Mouse (Mus musculus): ENCODE results near the gene Grap2. TPM values are rescaled to one million over a fixed set of nuclear protein-coding genes. Genes with fewer than 3 reads are reported as not detected.

Grap2 gene
- polyA plus RNA-seq, 1 experiment: not detected

DNA sequence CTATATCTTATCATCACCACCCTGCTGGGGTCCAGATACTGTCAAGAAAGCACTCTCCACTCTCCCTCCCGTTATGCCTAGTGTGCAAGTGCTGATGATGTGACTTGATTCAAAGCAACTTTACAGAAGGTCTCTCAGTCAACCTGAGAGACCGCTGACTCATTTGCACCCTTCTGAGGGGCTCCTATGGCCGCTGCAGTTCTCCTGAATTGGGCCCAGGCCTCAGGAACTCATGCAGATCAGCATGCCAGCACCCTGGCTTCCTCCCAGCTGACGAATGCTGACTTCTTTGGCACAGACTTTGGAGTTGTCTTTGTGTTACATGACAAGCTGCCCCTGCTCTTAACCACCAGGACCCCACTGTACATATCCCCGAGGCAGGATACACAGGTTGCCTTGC lies 21.5 kb downstream of the Grap2 start:
- Histone ChIP-seq H3ac (ENCODE audit: control insufficient read depth, insufficient read length) (no peak overlapping the region), H3K36me3 (ENCODE audit: control insufficient read depth, insufficient read depth) (no peaks in the 10 kb centered on the region), H3K79me2 (ENCODE audit: control insufficient read depth, insufficient read depth) (no peaks in the 10 kb centered on the region), H3K27me3 (ENCODE audit: control insufficient read depth, insufficient read depth, insufficient read length) (peaks cover 19% of the 10 kb centered on the region), H3K4me3 (no peak overlapping the region), H3K4me2 (ENCODE audit: low read depth) (no peak overlapping the region)
- no peak for TF ChIP-seq POLR2AphosphoS2 (IDR thresholded peaks at IDR 0.05; ENCODE audit: insufficient read length, low read depth)

DNA sequence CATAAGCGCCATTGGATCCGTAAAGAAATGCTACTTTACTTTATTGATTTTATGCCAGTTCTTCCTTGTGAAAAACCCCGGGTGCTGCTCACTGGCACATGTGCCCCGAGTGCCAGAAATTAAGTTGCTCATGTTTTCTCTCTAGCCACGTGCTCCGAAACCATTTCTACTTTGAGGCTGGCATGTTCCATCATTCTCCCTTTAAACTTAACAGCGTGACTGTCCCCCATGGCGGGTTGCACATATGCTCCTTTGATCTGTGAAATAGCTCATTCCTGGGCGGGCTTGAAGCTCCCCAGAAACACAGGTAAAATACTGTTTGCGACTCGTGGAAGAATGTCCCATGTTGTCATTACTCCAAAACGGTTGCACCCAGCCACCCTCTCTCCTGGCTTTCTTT lies 26.4 kb downstream of the Grap2 start:
- Histone ChIP-seq H3ac (ENCODE audit: control insufficient read depth, insufficient read length) (no peak overlapping the region), H3K79me2 (ENCODE audit: control insufficient read depth, insufficient read depth) (no peaks in the 10 kb centered on the region), H3K4me2 (ENCODE audit: low read depth) (no peak overlapping the region), H3K36me3 (ENCODE audit: control insufficient read depth, insufficient read depth) (no peaks in the 10 kb centered on the region), H3K4me3 (no peak overlapping the region), H3K27me3 (ENCODE audit: control insufficient read depth, insufficient read depth, insufficient read length) (peaks cover 33% of the 10 kb centered on the region)
- TF ChIP-seq MYOG (IDR thresholded peaks at IDR 0.05; ENCODE audit: control insufficient read depth in 1 of 3, insufficient read depth in 1 of 3, insufficient read length in 2 of 3, low read depth in 2 of 3) (no peak), TCF12 (IDR thresholded peaks at IDR 0.05; ENCODE audit: insufficient read depth, poor library complexity, severe bottlenecking) (no peak), POLR2A (IDR thresholded peaks at IDR 0.05; ENCODE audit: insufficient read length, low read depth) (no peak), CEBPB (IDR thresholded peaks at IDR 0.05; ENCODE audit: insufficient read depth, poor library complexity, severe bottlenecking) (no peak), E2F4 (IDR thresholded peaks at IDR 0.05; ENCODE audit: insufficient read depth) (no peak), POLR2AphosphoS2 (IDR thresholded peaks at IDR 0.05; ENCODE audit: insufficient read length, low read depth) (no peak), TCF3 (IDR thresholded peaks at IDR 0.05; ENCODE audit: insufficient read length, low read depth) (no peak), MYOD1 (IDR thresholded peaks at IDR 0.05; ENCODE audit: control insufficient read depth in 1 of 3, insufficient read length in 2 of 3, low read depth in 2 of 3) (no peak), MAX (IDR thresholded peaks at IDR 0.05; ENCODE audit: low read depth) (no peak), REST (IDR thresholded peaks at IDR 0.05; ENCODE audit: insufficient read depth, insufficient read length) (no peak), USF1 (IDR thresholded peaks at IDR 0.05; ENCODE audit: low read depth) (no peak)

DNA sequence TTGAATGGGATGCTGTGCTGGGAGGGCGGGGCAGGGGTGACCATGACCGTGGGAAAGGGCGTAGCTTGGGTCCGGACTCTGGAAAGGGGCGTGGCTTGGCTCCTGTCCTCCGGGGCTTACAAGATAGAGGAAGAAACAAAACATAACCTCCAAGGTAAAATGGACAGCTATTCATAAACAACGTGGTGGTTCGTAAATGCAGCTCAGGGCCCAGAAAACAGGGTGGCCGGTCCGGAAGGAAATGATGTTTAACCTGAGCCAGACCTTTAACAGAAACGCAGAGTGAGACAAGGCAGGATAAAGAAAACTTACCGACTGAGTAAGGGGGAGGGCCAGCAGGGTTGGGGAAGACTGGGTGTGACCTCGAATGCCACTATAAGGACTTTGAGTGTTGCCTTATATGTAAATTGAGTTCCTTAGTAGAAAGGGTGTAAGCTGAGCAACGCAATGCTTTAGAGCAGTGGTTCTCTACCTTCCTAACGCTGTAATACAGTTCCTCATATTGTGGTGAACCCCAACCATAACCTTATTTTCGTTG lies 26.9 kb downstream of the Grap2 start:
- H3K79me2 ChIP-seq (ENCODE audit: control insufficient read depth, insufficient read depth): no peaks in the 10 kb centered on the region
- H3K4me2 ChIP-seq (ENCODE audit: low read depth): no peak overlapping the region
- no peak for TF ChIP-seq POLR2A (IDR thresholded peaks at IDR 0.05; ENCODE audit: insufficient read length, low read depth)
- no peak for TF ChIP-seq E2F4 (IDR thresholded peaks at IDR 0.05; ENCODE audit: insufficient read depth)
- TF ChIP-seq SRF (IDR thresholded peaks at IDR 0.05; ENCODE audit: control insufficient read depth, insufficient read length, low read depth): no peak
- TF ChIP-seq TCF12 (IDR thresholded peaks at IDR 0.05; ENCODE audit: insufficient read depth, poor library complexity, severe bottlenecking): no peak
- TF ChIP-seq USF1 (IDR thresholded peaks at IDR 0.05; ENCODE audit: low read depth): no peak
- TF ChIP-seq MAX (IDR thresholded peaks at IDR 0.05; ENCODE audit: low read depth): no peak
- no peak for TF ChIP-seq CEBPB (IDR thresholded peaks at IDR 0.05; ENCODE audit: insufficient read depth, poor library complexity, severe bottlenecking)
- no peak for TF ChIP-seq MYOD1 (IDR thresholded peaks at IDR 0.05; ENCODE audit: control insufficient read depth in 1 of 3, insufficient read length in 2 of 3, low read depth in 2 of 3)
- no peak for TF ChIP-seq POLR2AphosphoS2 (IDR thresholded peaks at IDR 0.05; ENCODE audit: insufficient read length, low read depth)
- no peak for TF ChIP-seq MYOG (IDR thresholded peaks at IDR 0.05; ENCODE audit: control insufficient read depth in 1 of 3, insufficient read depth in 1 of 3, insufficient read length in 2 of 3, low read depth in 2 of 3)
- TF ChIP-seq TCF3 (IDR thresholded peaks at IDR 0.05; ENCODE audit: insufficient read length, low read depth): no peak
- no peak for TF ChIP-seq REST (IDR thresholded peaks at IDR 0.05; ENCODE audit: insufficient read depth, insufficient read length)
- H3ac ChIP-seq (ENCODE audit: control insufficient read depth, insufficient read length): no peak overlapping the region
- H3K27me3 ChIP-seq (ENCODE audit: control insufficient read depth, insufficient read depth, insufficient read length): peaks cover 33% of the 10 kb centered on the region
- H3K4me3 ChIP-seq: no peak overlapping the region
- no peaks in the 10 kb centered on the region for H3K36me3 ChIP-seq (ENCODE audit: control insufficient read depth, insufficient read depth)

DNA sequence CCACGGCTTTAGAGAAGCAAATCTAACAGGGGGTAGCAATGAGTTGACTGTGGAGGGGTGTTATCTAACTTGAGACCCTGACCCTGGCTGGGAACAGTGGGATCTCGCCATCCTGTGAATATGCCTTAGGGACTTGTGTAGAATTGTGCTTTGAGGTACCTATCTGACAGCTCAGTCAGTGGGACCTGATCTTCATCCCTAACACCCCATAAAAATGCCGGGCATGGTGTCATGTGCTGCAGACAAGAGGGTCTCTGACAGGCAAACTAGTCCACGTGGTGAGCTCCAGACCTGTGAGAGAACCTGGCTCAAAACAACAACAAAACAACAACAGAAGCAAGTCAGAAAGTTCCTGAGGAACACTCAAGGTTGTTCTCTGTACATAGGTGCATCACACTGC lies 27.4 kb downstream of the Grap2 start:
- no peak overlapping the region for H3ac ChIP-seq (ENCODE audit: control insufficient read depth, insufficient read length)
- H3K36me3 ChIP-seq (ENCODE audit: control insufficient read depth, insufficient read depth): no peaks in the 10 kb centered on the region
- peaks cover 33% of the 10 kb centered on the region for H3K27me3 ChIP-seq (ENCODE audit: control insufficient read depth, insufficient read depth, insufficient read length)
- TF ChIP-seq E2F4 (IDR thresholded peaks at IDR 0.05; ENCODE audit: insufficient read depth): no peak
- no peak for TF ChIP-seq POLR2A (IDR thresholded peaks at IDR 0.05; ENCODE audit: insufficient read length, low read depth)
- no peak for TF ChIP-seq SRF (IDR thresholded peaks at IDR 0.05; ENCODE audit: control insufficient read depth, insufficient read length, low read depth)
- TF ChIP-seq MYOD1 (IDR thresholded peaks at IDR 0.05; ENCODE audit: control insufficient read depth in 1 of 3, insufficient read length in 2 of 3, low read depth in 2 of 3): no peak
- no peak for TF ChIP-seq TCF3 (IDR thresholded peaks at IDR 0.05; ENCODE audit: insufficient read length, low read depth)
- H3K4me3 ChIP-seq: no peak overlapping the region
- H3K4me2 ChIP-seq (ENCODE audit: low read depth): no peak overlapping the region
- H3K79me2 ChIP-seq (ENCODE audit: control insufficient read depth, insufficient read depth): no peaks in the 10 kb centered on the region

DNA sequence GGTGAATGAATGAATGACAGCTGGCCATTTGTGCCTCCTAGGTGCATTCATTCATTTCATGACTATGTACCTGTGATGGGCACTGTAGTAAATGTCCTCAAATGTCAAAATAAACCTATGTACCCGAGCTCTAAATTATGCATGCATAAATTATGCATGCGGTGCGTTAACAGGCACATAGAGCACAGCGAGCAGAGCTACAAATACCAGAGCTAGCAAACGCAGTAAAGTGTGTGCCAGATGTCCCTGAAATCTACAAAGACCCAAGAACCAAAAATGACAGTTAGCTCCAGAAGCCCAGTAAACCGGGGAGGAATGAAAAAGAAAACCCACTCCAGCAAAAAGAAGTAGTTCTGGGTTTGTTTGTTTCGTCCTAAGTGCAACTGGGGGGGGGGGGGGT lies 29.1 kb downstream of the Grap2 start:
- H3K27me3 ChIP-seq (ENCODE audit: control insufficient read depth, insufficient read depth, insufficient read length): peaks cover 37% of the 10 kb centered on the region
- no peaks in the 10 kb centered on the region for H3K79me2 ChIP-seq (ENCODE audit: control insufficient read depth, insufficient read depth)
- no peak overlapping the region for H3K4me3 ChIP-seq
- no peak overlapping the region for H3ac ChIP-seq (ENCODE audit: control insufficient read depth, insufficient read length)
- H3K36me3 ChIP-seq (ENCODE audit: control insufficient read depth, insufficient read depth): no peaks in the 10 kb centered on the region
- no peak for TF ChIP-seq POLR2A (IDR thresholded peaks at IDR 0.05; ENCODE audit: insufficient read length, low read depth)
- no peak for TF ChIP-seq USF1 (IDR thresholded peaks at IDR 0.05; ENCODE audit: low read depth)
- no peak for TF ChIP-seq MAX (IDR thresholded peaks at IDR 0.05; ENCODE audit: low read depth)
- no peak for TF ChIP-seq MYOD1 (IDR thresholded peaks at IDR 0.05; ENCODE audit: control insufficient read depth in 1 of 3, insufficient read length in 2 of 3, low read depth in 2 of 3)
- no peak for TF ChIP-seq MYOG (IDR thresholded peaks at IDR 0.05; ENCODE audit: control insufficient read depth in 1 of 3, insufficient read depth in 1 of 3, insufficient read length in 2 of 3, low read depth in 2 of 3)
- TF ChIP-seq E2F4 (IDR thresholded peaks at IDR 0.05; ENCODE audit: insufficient read depth): no peak
- TF ChIP-seq CEBPB (IDR thresholded peaks at IDR 0.05; ENCODE audit: insufficient read depth, poor library complexity, severe bottlenecking): no peak
- TF ChIP-seq TCF12 (IDR thresholded peaks at IDR 0.05; ENCODE audit: insufficient read depth, poor library complexity, severe bottlenecking): no peak
- no peak for TF ChIP-seq TCF3 (IDR thresholded peaks at IDR 0.05; ENCODE audit: insufficient read length, low read depth)
- no peak for TF ChIP-seq REST (IDR thresholded peaks at IDR 0.05; ENCODE audit: insufficient read depth, insufficient read length)
- TF ChIP-seq POLR2AphosphoS2 (IDR thresholded peaks at IDR 0.05; ENCODE audit: insufficient read length, low read depth): no peak
- no peak for TF ChIP-seq SRF (IDR thresholded peaks at IDR 0.05; ENCODE audit: control insufficient read depth, insufficient read length, low read depth)
- no peak overlapping the region for H3K4me2 ChIP-seq (ENCODE audit: low read depth)

Measured in myocyte (in vitro differentiated cells).